Mouse (Mus musculus) spleen, adult 2 months (tissue): ENCODE measurements around the gene Nrsn2.

ENCODE experiments used
- CTCF ChIP-seq: fragments of 200-500 bp; IDR thresholded peaks from 2 replicates; pipeline ENCODE4 v1.5.1; 2011; ENCODE audit warnings: mild to moderate bottlenecking, inconsistent platforms; ENCODE audit not compliant: insufficient read depth, insufficient read length, insufficient replicate concordance; ENCODE audit errors: extremely low read depth
- POLR2A ChIP-seq: fragments of 200-500 bp; IDR thresholded peaks from 2 replicates; pipeline ENCODE4 v1.6.1; 2011; ENCODE audit warnings: low read depth, low read length, inconsistent platforms

DNA sequence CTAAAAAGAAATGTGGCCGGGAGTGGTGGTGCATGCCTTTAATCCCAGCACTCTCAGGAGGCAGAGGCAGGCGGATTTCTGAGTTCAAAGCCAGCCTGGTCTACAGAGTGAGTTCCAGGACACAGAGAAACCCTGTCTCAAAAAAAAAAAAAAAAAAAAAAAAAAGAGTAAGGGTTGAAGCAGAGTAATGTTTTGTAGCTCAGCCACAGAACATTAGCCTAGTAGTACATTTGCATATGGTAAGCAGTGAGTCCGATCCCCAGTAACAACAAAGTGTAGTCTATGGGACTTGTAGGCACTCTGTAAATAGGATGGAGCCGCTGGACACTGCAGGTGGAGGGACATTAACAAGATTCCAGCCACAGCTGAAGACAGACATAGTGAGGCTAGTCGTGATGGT, 31.5 kb downstream of the Nrsn2 start:
- TF ChIP-seq POLR2A (no peak), CTCF (no peak)
